Mouse (Mus musculus) MEL (cell line): Measurements from ENCODE around the gene Rybp. TPM values are rescaled to one million over a fixed set of nuclear protein-coding genes. Genes with fewer than 3 reads are reported as not detected.

Experiments used
- DNase-seq: peaks from one replicate; pipeline ENCODE4 v3.0.0; 2011; ENCODE audit warnings: low read depth, low spot score
- H3K27ac ChIP-seq: 2 replicates; pipeline ENCODE4 v1.5.1; 2012; ENCODE audit warnings: low read depth, mild to moderate bottlenecking, control low read depth, low read length, moderate library complexity; ENCODE audit not compliant: control insufficient read depth
- H3K27me3 ChIP-seq, 2 experiments: fragments of 150-350 bp in 1 of 2; sonication (generic) in 1 of 2; 2 replicates each; pipeline ENCODE4 v1.6.1; 2012; ENCODE audit warnings: low read length in 2 of 2, mild to moderate bottlenecking in 2 of 2, improper control_type of control experiment in 1 of 2, moderate library complexity in 1 of 2; ENCODE audit not compliant: insufficient read depth in 2 of 2, control insufficient read depth in 1 of 2
- H3K36me3 ChIP-seq, 2 experiments: 2 replicates each; pipeline ENCODE4 v1.6.1; 2012 to 2014; ENCODE audit warnings: low read length in 2 of 2, improper control_type of control experiment in 1 of 2, inconsistent platforms in 1 of 2, mild to moderate bottlenecking in 1 of 2; ENCODE audit not compliant: insufficient read depth in 2 of 2, control insufficient read depth in 1 of 2
- H3K4me1 ChIP-seq, 2 experiments: fragments of 150-350 bp in 1 of 2; sonication (generic) in 1 of 2; 2 replicates each; pipeline ENCODE4 v1.6.1; 2012; ENCODE audit warnings: low read length in 2 of 2, improper control_type of control experiment in 1 of 2, mild to moderate bottlenecking in 1 of 2; ENCODE audit not compliant: insufficient read depth in 2 of 2, control insufficient read depth in 1 of 2
- H3K4me3 ChIP-seq, 2 experiments: fragments of 150-350 bp in 1 of 2; sonication (generic) in 1 of 2; 2 replicates each; pipeline ENCODE4 v1.5.1; 2012; ENCODE audit warnings: low read depth in 2 of 2, low read length in 2 of 2, mild to moderate bottlenecking in 2 of 2, moderate library complexity in 2 of 2, control low read depth in 1 of 2, improper control_type of control experiment in 1 of 2; ENCODE audit not compliant: control insufficient read depth in 1 of 2, insufficient read depth in 1 of 2
- H3K79me2 ChIP-seq: 2 replicates; pipeline ENCODE4 v1.6.1; 2012; ENCODE audit warnings: mild to moderate bottlenecking, low read length, moderate library complexity; ENCODE audit not compliant: control insufficient read depth, poor library complexity, insufficient read depth
- H3K9ac ChIP-seq: 2 replicates; pipeline ENCODE4 v1.6.1; 2012; ENCODE audit warnings: low read depth, mild to moderate bottlenecking, control low read depth, low read length, moderate library complexity; ENCODE audit not compliant: control insufficient read depth, poor library complexity, severe bottlenecking
- H3K9me3 ChIP-seq: fragments of 150-350 bp; sonication (generic); replicated peaks from 2 replicates; pipeline ENCODE4 v1.6.1; 2012; ENCODE audit warnings: mild to moderate bottlenecking, low read length, improper control_type of control experiment, moderate library complexity; ENCODE audit not compliant: insufficient read depth
- BHLHE40 ChIP-seq: IDR thresholded peaks from 2 replicates; pipeline ENCODE4 v1.6.1; 2012; ENCODE audit warnings: low read depth, mild to moderate bottlenecking, inconsistent platforms, low read length, improper control_type of control experiment, borderline replicate concordance
- CHD2 ChIP-seq: IDR thresholded peaks from 2 replicates; pipeline ENCODE4 v1.6.1; 2011; ENCODE audit warnings: low read length, improper control_type of control experiment
- CTCF ChIP-seq, 3 experiments: IDR thresholded peaks in 2 of 3; conservative IDR thresholded peaks in 1 of 3; 2 replicates each; pipeline ENCODE4 v1.5.1; 2011 to 2012; ENCODE audit warnings: low read length in 3 of 3, low read depth in 2 of 3, mild to moderate bottlenecking in 2 of 3, improper control_type of control experiment in 1 of 3, inconsistent platforms in 1 of 3, mixed read lengths in 1 of 3, moderate library complexity in 1 of 3; ENCODE audit not compliant: control insufficient read depth in 1 of 3, insufficient read depth in 1 of 3, poor library complexity in 1 of 3, severe bottlenecking in 1 of 3
- E2F4 ChIP-seq: IDR thresholded peaks from 2 replicates; pipeline ENCODE4 v1.6.1; 2011; ENCODE audit warnings: low read depth, low read length, improper control_type of control experiment, borderline replicate concordance
- ELF1 ChIP-seq: IDR thresholded peaks from 2 replicates; pipeline ENCODE4 v1.6.1; 2014; ENCODE audit warnings: low read depth, mild to moderate bottlenecking, inconsistent platforms, low read length, improper control_type of control experiment, moderate library complexity
- ETS1 ChIP-seq: IDR thresholded peaks from 2 replicates; pipeline ENCODE4 v1.6.1; 2012; ENCODE audit warnings: low read depth, mild to moderate bottlenecking, inconsistent platforms, low read length, improper control_type of control experiment, moderate library complexity
- GABPA ChIP-seq: IDR thresholded peaks from 2 replicates; pipeline ENCODE4 v1.6.1; 2012; ENCODE audit warnings: low read depth, mild to moderate bottlenecking, inconsistent platforms, low read length, improper control_type of control experiment, moderate library complexity
- GATA1 ChIP-seq: IDR thresholded peaks from 2 replicates; pipeline ENCODE4 v1.6.1; 2011; ENCODE audit warnings: low read depth, low read length, improper control_type of control experiment
- JUND ChIP-seq: IDR thresholded peaks from 2 replicates; pipeline ENCODE4 v1.6.1; 2011; ENCODE audit warnings: low read depth, mild to moderate bottlenecking, improper control_type of control experiment, low read length
- KAT2A ChIP-seq: conservative IDR thresholded peaks from 2 replicates; pipeline ENCODE4 v1.6.1; 2012; ENCODE audit warnings: low read depth, low read length, improper control_type of control experiment, inconsistent platforms
- MAFK ChIP-seq: IDR thresholded peaks from 2 replicates; pipeline ENCODE4 v1.6.1; 2011; ENCODE audit warnings: low read depth, mild to moderate bottlenecking, low read length, improper control_type of control experiment, borderline replicate concordance
- MAX ChIP-seq: IDR thresholded peaks from 2 replicates; pipeline ENCODE4 v1.6.1; 2011; ENCODE audit warnings: low read length, improper control_type of control experiment
- MAZ ChIP-seq: IDR thresholded peaks from 2 replicates; pipeline ENCODE4 v1.6.1; 2012; ENCODE audit warnings: low read depth, mild to moderate bottlenecking, inconsistent platforms, low read length, improper control_type of control experiment
- MEF2A ChIP-seq: IDR thresholded peaks from 2 replicates; pipeline ENCODE4 v1.6.1; 2014; ENCODE audit warnings: low read depth, mild to moderate bottlenecking, inconsistent platforms, low read length, improper control_type of control experiment; ENCODE audit not compliant: poor library complexity, insufficient replicate concordance, severe bottlenecking; ENCODE audit errors: extremely low read depth
- MXI1 ChIP-seq: IDR thresholded peaks from 2 replicates; pipeline ENCODE4 v1.6.1; 2011; ENCODE audit warnings: mild to moderate bottlenecking, low read depth, low read length, improper control_type of control experiment
- MYB ChIP-seq: IDR thresholded peaks from 2 replicates; pipeline ENCODE4 v1.6.1; 2011; ENCODE audit warnings: mild to moderate bottlenecking, low read depth, low read length, improper control_type of control experiment
- NELFE ChIP-seq: IDR thresholded peaks from 2 replicates; pipeline ENCODE4 v1.6.1; 2011; ENCODE audit warnings: low read depth, low read length, improper control_type of control experiment
- NRF1 ChIP-seq: IDR thresholded peaks from 2 replicates; pipeline ENCODE4 v1.6.1; 2014; ENCODE audit warnings: low read depth, mild to moderate bottlenecking, inconsistent platforms, low read length, improper control_type of control experiment, moderate library complexity; ENCODE audit not compliant: poor library complexity, insufficient read depth, severe bottlenecking
- POLR2A ChIP-seq, 2 experiments: IDR thresholded peaks; 2 replicates each; pipeline ENCODE4 v1.6.1; 2011 to 2012; ENCODE audit warnings: low read length in 2 of 2, mild to moderate bottlenecking in 2 of 2, control low read depth in 1 of 2, improper control_type of control experiment in 1 of 2, low read depth in 1 of 2, moderate library complexity in 1 of 2; ENCODE audit not compliant: control insufficient read depth in 1 of 2, insufficient read depth in 1 of 2, poor library complexity in 1 of 2
- POLR2AphosphoS5 ChIP-seq: IDR thresholded peaks from 2 replicates; pipeline ENCODE4 v1.6.1; 2012; ENCODE audit warnings: low read depth, borderline replicate concordance, mild to moderate bottlenecking, inconsistent platforms, low read length, moderate library complexity, mixed read lengths
- RCOR1 ChIP-seq: IDR thresholded peaks from 2 replicates; pipeline ENCODE4 v1.6.1; 2012; ENCODE audit warnings: low read depth, mild to moderate bottlenecking, inconsistent platforms, low read length, improper control_type of control experiment
- SIN3A ChIP-seq: IDR thresholded peaks from 2 replicates; pipeline ENCODE4 v1.6.1; 2012; ENCODE audit warnings: low read length, improper control_type of control experiment, inconsistent platforms
- SMC3 ChIP-seq: IDR thresholded peaks from 2 replicates; pipeline ENCODE4 v1.6.1; 2011; ENCODE audit warnings: low read depth, low read length, improper control_type of control experiment
- TCF12 ChIP-seq: IDR thresholded peaks from 2 replicates; pipeline ENCODE4 v1.6.1; 2014; ENCODE audit warnings: low read depth, mild to moderate bottlenecking, inconsistent platforms, low read length, improper control_type of control experiment, moderate library complexity
- ZC3H11A ChIP-seq: IDR thresholded peaks from 2 replicates; pipeline ENCODE4 v1.6.1; 2012; ENCODE audit warnings: low read depth, mild to moderate bottlenecking, inconsistent platforms, low read length, improper control_type of control experiment
- ZMIZ1 ChIP-seq: IDR thresholded peaks from 2 replicates; pipeline ENCODE4 v1.6.1; 2012; ENCODE audit warnings: low read depth, mild to moderate bottlenecking, inconsistent platforms, low read length, improper control_type of control experiment, moderate library complexity
- polyA plus RNA-seq, 2 experiments: library from polyadenylated mRNA; stranded (reverse) in 1 of 2; unstranded in 1 of 2; fragments of >175 nt in 1 of 2; fragments of >200 nt in 1 of 2; gene quantifications; 2 replicates each; pipeline versions ENCODE4 v1.2.1 to v1.2.4; 2012; ENCODE audit warnings: low replicate concordance in 2 of 2, low read depth in 1 of 2; ENCODE audit not compliant: insufficient read length in 2 of 2, insufficient read depth in 1 of 2, missing spikeins in 1 of 2
- total RNA-seq: library from RNA; depleted of rRNA; stranded (reverse); fragments of 300-350 nt; gene quantifications from 2 replicates; pipeline ENCODE4 v1.2.3, GENCODE M21; 2012

The Rybp gene
- total and polyA plus RNA-seq, 3 experiments, result 0.08 to 3.8 TPM; not detected in 1

DNA sequence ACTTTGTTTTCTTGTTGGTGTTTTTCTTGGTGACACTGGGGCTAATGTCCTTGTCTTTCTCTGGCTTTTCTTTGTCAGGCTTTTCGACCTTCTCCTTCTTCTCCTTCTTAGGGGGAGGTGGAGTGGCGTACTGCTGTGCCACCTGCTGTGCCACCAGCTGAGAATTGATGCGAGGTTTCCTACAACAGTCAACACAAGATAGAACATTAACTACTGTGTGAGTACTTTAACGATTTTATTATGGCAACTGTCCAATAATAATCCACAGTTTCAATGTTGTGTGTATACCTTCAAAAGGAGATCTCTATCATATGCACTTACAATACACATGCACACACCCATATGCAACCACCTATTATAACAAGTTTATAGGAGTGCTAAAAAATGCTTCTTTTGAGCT is 54.2 kb downstream of the Rybp start:
- TF ChIP-seq KAT2A, result no peak
- TF ChIP-seq POLR2A (IDR thresholded peaks at IDR 0.05; ENCODE audit: control insufficient read depth in 1 of 2, insufficient read depth in 1 of 2, low read depth in 1 of 2, low read length in 2 of 2, poor library complexity in 1 of 2), result no peak
- no peak for TF ChIP-seq NELFE
- no peak for TF ChIP-seq GATA1
- TF ChIP-seq ELF1, result no peak
- TF ChIP-seq MYB, result no peak
- TF ChIP-seq TCF12, result no peak
- no peak for TF ChIP-seq E2F4
- no peak for TF ChIP-seq MXI1
- no peak for TF ChIP-seq CTCF (IDR thresholded peaks at IDR 0.05 in 2 of 3, conservative IDR thresholded peaks at IDR 0.05 in 1 of 3; ENCODE audit: control insufficient read depth in 1 of 3, insufficient read depth in 1 of 3, low read depth in 2 of 3, low read length in 3 of 3, poor library complexity in 1 of 3, severe bottlenecking in 1 of 3)
- TF ChIP-seq SIN3A, result no peak
- TF ChIP-seq JUND, result no peak
- no peak for TF ChIP-seq ZC3H11A
- TF ChIP-seq ETS1, result no peak
- no peak for TF ChIP-seq CHD2
- no peak for TF ChIP-seq POLR2AphosphoS5
- no peak for TF ChIP-seq SMC3
- TF ChIP-seq RCOR1, result no peak
- TF ChIP-seq MAZ, result no peak
- TF ChIP-seq ZMIZ1, result no peak
- H3K36me3 ChIP-seq, result no peaks in the 10 kb centered on the region
- no peaks in the 10 kb centered on the region for H3K4me1 ChIP-seq
- no peaks in the 10 kb centered on the region for H3K79me2 ChIP-seq
- no peaks in the 10 kb centered on the region for H3K9me3 ChIP-seq
- no peak overlapping the region for H3K9ac ChIP-seq
- H3K27ac ChIP-seq, result no peak overlapping the region
- H3K27me3 ChIP-seq, result no peaks in the 10 kb centered on the region
- no peak overlapping the region for H3K4me3 ChIP-seq
- DNase-seq, result no peak

DNA sequence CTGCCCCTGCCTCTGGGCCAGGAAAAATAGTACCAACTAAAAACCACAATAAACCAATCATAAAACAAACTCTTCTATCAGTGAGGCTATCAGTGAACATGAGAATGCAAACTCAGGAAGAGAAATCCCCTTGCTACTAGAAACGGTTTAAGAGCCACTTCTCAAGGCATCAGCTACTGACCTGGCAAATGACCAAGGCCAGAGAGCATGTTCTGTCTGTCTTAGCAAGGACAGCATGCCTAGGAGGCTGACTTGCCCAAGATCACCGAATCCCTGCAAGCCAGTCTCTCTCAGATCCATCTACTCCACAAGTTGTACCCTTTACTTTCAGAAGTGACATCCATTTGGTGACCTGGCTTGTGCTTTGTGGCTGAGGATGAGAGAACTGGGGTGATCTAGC is 61.1 kb downstream of the Rybp start:
- H3K4me3 ChIP-seq, result no peak overlapping the region
- TF ChIP-seq ZMIZ1, result no peak
- TF ChIP-seq MEF2A, result no peak
- TF ChIP-seq MAX, result no peak
- TF ChIP-seq TCF12, result no peak
- no peak for TF ChIP-seq GATA1
- TF ChIP-seq MXI1, result no peak
- no peak for TF ChIP-seq POLR2A (IDR thresholded peaks at IDR 0.05; ENCODE audit: control insufficient read depth in 1 of 2, insufficient read depth in 1 of 2, low read depth in 1 of 2, low read length in 2 of 2, poor library complexity in 1 of 2)
- no peak for TF ChIP-seq NELFE
- no peak for TF ChIP-seq NRF1
- TF ChIP-seq SMC3, result no peak
- TF ChIP-seq MAFK, result no peak
- no peak for TF ChIP-seq GABPA
- no peak for TF ChIP-seq CHD2
- TF ChIP-seq BHLHE40, result no peak
- TF ChIP-seq SIN3A, result no peak
- TF ChIP-seq ELF1, result no peak
- TF ChIP-seq E2F4, result no peak
- H3K9ac ChIP-seq, result no peak overlapping the region
- H3K27me3 ChIP-seq, result no peaks in the 10 kb centered on the region
- peak; percentile 0 for DNase-seq
- no peaks in the 10 kb centered on the region for H3K36me3 ChIP-seq
- no peak overlapping the region for H3K27ac ChIP-seq
- H3K4me1 ChIP-seq, result no peaks in the 10 kb centered on the region
- H3K9me3 ChIP-seq, result no peaks in the 10 kb centered on the region
- peaks cover 7% of the 10 kb centered on the region; the same call in 1 of the 2 replicates for H3K79me2 ChIP-seq
